Mouse (Mus musculus): Measurements from ENCODE around the gene Olfr1490. TPM values are rescaled to one million over a fixed set of nuclear protein-coding genes. Genes with fewer than 3 reads are reported as not detected.
"Not testable (repeated sequence)": the region's sequence is repeated elsewhere in the genome, so short reads cannot be mapped to it uniquely, and the experiment has no call there.

Olfr1490 gene
- total RNA-seq (2017), result 0.12 TPM in 1 of 2 replicates, not detected in the other

DNA sequence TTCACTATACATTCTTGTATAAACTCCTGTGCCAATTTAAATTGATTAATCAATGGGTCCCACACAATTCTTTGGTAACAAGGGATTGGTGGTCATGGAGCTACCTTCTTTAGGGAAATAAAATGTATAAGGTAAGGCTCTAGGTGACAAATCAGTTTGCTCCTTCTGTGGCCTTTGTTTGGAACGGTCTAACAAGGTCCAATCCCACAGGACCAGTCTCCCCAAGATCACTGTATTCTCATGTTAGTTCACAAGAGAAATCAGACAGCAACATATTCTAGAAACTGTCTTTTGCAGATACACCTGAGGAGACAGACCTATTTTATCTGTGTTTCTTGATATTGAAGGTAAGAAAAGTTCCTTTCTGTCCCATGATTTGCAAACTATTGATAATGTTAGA is at the start of gene Olfr1490:
Gene Olfr1490 (plus strand): TSS at position 301 of the 400 bp plus-strand sequence.
- ATAC-seq (ENCODE audit: extremely low read depth, insufficient number of reproducible peaks, low FRiP score, poor library complexity, severe bottlenecking), result no peak

DNA sequence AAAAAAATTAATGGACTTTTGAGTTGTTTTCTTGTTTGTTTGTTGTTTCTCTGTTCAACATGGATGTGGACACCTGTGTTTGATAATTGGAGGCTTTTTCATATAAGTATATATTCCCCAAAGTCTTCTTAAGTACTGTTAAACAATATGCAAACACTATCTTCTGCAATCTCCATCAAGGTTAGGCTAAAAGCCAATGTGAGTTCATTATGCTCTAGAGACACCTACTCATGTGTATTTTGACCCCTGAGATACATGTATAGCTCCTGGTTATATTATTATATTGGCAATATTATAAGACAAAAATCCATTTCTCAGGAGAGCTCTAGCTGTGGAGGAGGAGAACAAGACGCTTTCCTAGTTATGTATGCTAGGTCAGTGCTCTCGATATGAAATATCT is 33.8 kb upstream of the Olfr1490 start, which contains the start of gene Olfr1487:
Gene Olfr1487 (plus strand): TSS at position 301 of the 400 bp plus-strand sequence.
- ATAC-seq (ENCODE audit: extremely low read depth, insufficient number of reproducible peaks, low FRiP score, poor library complexity, severe bottlenecking), result not testable (repeated sequence)

DNA sequence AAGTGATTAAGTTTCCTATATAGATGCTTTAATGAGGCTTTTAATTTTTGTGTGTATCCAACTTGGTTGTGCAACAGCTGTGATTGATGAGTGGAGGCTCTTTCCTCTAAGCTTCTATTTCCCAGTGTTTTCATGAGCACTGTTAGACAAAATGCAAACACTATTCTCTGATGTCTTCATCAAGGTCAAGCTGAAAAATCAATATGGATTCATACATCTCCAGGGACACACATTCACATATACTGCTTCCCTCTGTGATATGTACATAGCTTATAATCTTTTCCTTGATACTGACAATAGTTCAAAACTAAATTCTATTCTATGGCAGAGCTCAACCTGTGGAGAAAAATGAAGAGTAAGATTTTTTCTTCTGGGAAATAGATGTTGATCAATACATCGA is 19.6 kb upstream of the Olfr1490 start, which contains the start of gene Olfr1489:
Gene Olfr1489 (plus strand): TSS at position 301 of the 400 bp plus-strand sequence.
- ATAC-seq (ENCODE audit: extremely low read depth, insufficient number of reproducible peaks, low FRiP score, poor library complexity, severe bottlenecking), result no peak

DNA sequence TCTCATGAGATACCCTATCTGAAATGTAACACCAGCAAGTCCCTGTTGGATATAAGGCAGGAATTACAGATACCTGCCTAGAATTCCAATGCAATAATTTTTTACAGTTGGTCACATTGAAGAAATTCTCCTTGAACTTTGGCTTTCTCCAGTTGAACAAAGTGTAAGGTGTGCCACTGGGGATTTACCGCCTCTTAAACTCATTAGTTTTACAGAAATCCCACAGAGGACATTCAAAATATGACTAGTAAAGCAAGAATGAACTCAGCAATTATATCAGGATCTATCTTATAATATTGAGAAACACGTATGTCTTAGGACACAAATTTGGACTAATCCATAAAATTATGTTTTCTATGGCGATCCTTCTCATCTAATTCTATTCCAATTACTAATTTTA is 46.1 kb downstream of the Olfr1490 start, which contains the start of gene Olfr1491:
Gene Olfr1491 (plus strand): TSS at position 301 of the 400 bp plus-strand sequence.
- no peak for ATAC-seq (ENCODE audit: extremely low read depth, insufficient number of reproducible peaks, low FRiP score, poor library complexity, severe bottlenecking)

Other genes with a start within 250 kb of the Olfr1490 start
- gene Olfr1469, start 243.2 kb upstream of the Olfr1490 start, total RNA-seq (2017), result not detected in 2 replicates
- gene Olfr1471, start 207.7 kb upstream of the Olfr1490 start, total RNA-seq (2017), result 0.12 TPM in 1 of 2 replicates, not detected in the other
- not detected in 2 replicates for gene Olfr1472, start 195.0 kb upstream of the Olfr1490 start, total RNA-seq (2017)
- gene Olfr1474, start 181.5 kb upstream of the Olfr1490 start, total RNA-seq (2017), result not detected in 2 replicates
- gene Olfr1475, start 170.9 kb upstream of the Olfr1490 start, total RNA-seq (2017), result not detected in 2 replicates
- not detected in 2 replicates for gene Olfr1477, start 150.5 kb upstream of the Olfr1490 start, total RNA-seq (2017)
- 1.2 TPM in 1 of 2 replicates, not detected in the other for gene Olfr1480, start 123.2 kb upstream of the Olfr1490 start, total RNA-seq (2017)
- gene Olfr1484, start 67.6 kb upstream of the Olfr1490 start, total RNA-seq (2017), result not detected in 2 replicates
- gene Olfr1487, start 33.7 kb upstream of the Olfr1490 start, total RNA-seq (2017), result not detected in 2 replicates
- not detected in 2 replicates for gene Olfr1489, start 19.5 kb upstream of the Olfr1490 start, total RNA-seq (2017)
- not detected in 2 replicates for gene Olfr1491, start 46.2 kb downstream of the Olfr1490 start, total RNA-seq (2017)
- gene Olfr1493-ps1, start 72.2 kb downstream of the Olfr1490 start, total RNA-seq (2017), result not detected in 2 replicates
- not detected in 2 replicates for gene Olfr1494, start 88.6 kb downstream of the Olfr1490 start, total RNA-seq (2017)
- gene Olfr1495, start 113.5 kb downstream of the Olfr1490 start, total RNA-seq (2017), result not detected in 2 replicates
- gene Olfr1496, start 126.8 kb downstream of the Olfr1490 start, total RNA-seq (2017), result not detected in 2 replicates
- gene Olfr1497, start 147.1 kb downstream of the Olfr1490 start, total RNA-seq (2017), result not detected in 2 replicates
- gene Olfr1499, start 168.4 kb downstream of the Olfr1490 start, total RNA-seq (2017), result 0.35 TPM in 1 of 2 replicates, not detected in the other
- 0.23 TPM in 1 of 2 replicates, not detected in the other for gene Olfr1500, start 179.4 kb downstream of the Olfr1490 start, total RNA-seq (2017)
- gene Olfr1501, start 199.6 kb downstream of the Olfr1490 start, total RNA-seq (2017), result not detected in 2 replicates
- gene Olfr1502, start 210.7 kb downstream of the Olfr1490 start, total RNA-seq (2017), result not detected in 2 replicates
- not detected in 2 replicates for gene Olfr1504, start 246.8 kb downstream of the Olfr1490 start, total RNA-seq (2017)

Data from neutrophil, adult 5-6 weeks (primary cell).